Mouse (Mus musculus) embryonic facial prominence, embryonic 12.5 days (tissue): ENCODE data around the gene Grm6. TPM values are rescaled to one million over a fixed set of nuclear protein-coding genes. Genes with fewer than 3 reads are reported as not detected.
A peak's percentile ranks its signal among the peaks of the same experiment; 100 is the strongest.

Source experiments
- ATAC-seq: fragments of 200-750 bp; cut with Nextera tagmentation; 2 replicates; pipeline ENCODE4 v1.8.0; 2017; ENCODE audit not compliant: insufficient number of reproducible peaks, insufficient read depth, low FRiP score, low TSS enrichment
- H3K27ac ChIP-seq: fragments of 300-500 bp; sonication (generic); 2 replicates; pipeline ENCODE4 v1.5.1; 2016; ENCODE audit warnings: mild to moderate bottlenecking
- H3K27me3 ChIP-seq: fragments of 300-500 bp; sonication (generic); 2 replicates; pipeline ENCODE4 v1.6.1; 2016; ENCODE audit warnings: mild to moderate bottlenecking, moderate library complexity
- H3K36me3 ChIP-seq: fragments of 300-500 bp; sonication (generic); 2 replicates; pipeline ENCODE4 v1.6.1; 2016; ENCODE audit warnings: mild to moderate bottlenecking
- H3K4me1 ChIP-seq: fragments of 300-500 bp; sonication (generic); 2 replicates; pipeline ENCODE4 v1.6.1; 2016
- H3K4me2 ChIP-seq: fragments of 300-500 bp; sonication (generic); replicated peaks from 2 replicates; pipeline ENCODE4 v1.6.1; 2016; ENCODE audit warnings: mild to moderate bottlenecking, moderate library complexity
- H3K4me3 ChIP-seq: fragments of 300-500 bp; sonication (generic); 2 replicates; pipeline ENCODE4 v1.5.1; 2016; ENCODE audit warnings: mild to moderate bottlenecking
- H3K9ac ChIP-seq: fragments of 300-500 bp; sonication (generic); 2 replicates; pipeline ENCODE4 v1.6.1; 2016; ENCODE audit warnings: mild to moderate bottlenecking, moderate library complexity
- H3K9me3 ChIP-seq: fragments of 300-500 bp; sonication (generic); 2 replicates; pipeline ENCODE4 v1.6.1; 2016; ENCODE audit warnings: mild to moderate bottlenecking, moderate library complexity
- WGBS: fragments of 180-500 bp; shearing (Covaris S2); methylation state at CpG from one replicate; pipeline ENCODE4 v1.1.7; 2016; 5-methylcytosine and 5-hydroxymethylcytosine counted together
- polyA plus RNA-seq: library from polyadenylated mRNA; unstranded; fragments of >200 nt; fragmentation: Nextera tagmentation; extraction: Ambion mirVana; gene quantifications from 2 replicates; pipeline ENCODE4 v1.2.1, GENCODE M21; 2016

Grm6 gene
- polyA plus RNA-seq, 1 experiment from 2014 or later = not detected

GRCm38 (mm10) chr11:50850989-50851601, 610 bp downstream of the Grm6 start:
- Histone ChIP-seq H3K36me3 (no peaks in the 10 kb centered on the region), H3K9ac (peak overlapping the region; percentile 39), H3K4me3 (peak overlapping the region; percentile 47), H3K4me2 (peak overlapping the region; percentile 88), H3K4me1 (peaks cover 19% of the 10 kb centered on the region), H3K9me3 (0 out of 2 replicates have a peak, but pooled peaks cover 3% of the 10 kb centered on the region), H3K27ac (no peak overlapping the region), H3K27me3 (peaks cover 72% of the 10 kb centered on the region)
- ATAC-seq = no peak
- under 1% methylated on average over 68 of the region's 72 CpGs for WGBS

GRCm38 (mm10) chr11:50878641-50879040, 28.2 kb downstream of the Grm6 start:
- peaks cover 14% of the 10 kb centered on the region for H3K9me3 ChIP-seq
- no peaks in the 10 kb centered on the region for H3K27me3 ChIP-seq
- no peak overlapping the region for H3K27ac ChIP-seq
- no peak overlapping the region for H3K4me2 ChIP-seq
- no peak overlapping the region for H3K4me3 ChIP-seq
- H3K36me3 ChIP-seq = peaks cover 93% of the 10 kb centered on the region
- no peaks in the 10 kb centered on the region for H3K4me1 ChIP-seq
- ATAC-seq = no peak
- no peak overlapping the region for H3K9ac ChIP-seq
- 83% methylated on average over 3 of the region's 3 CpGs for WGBS

- Histone ChIP-seq H3K27me3 (no peaks in the 10 kb centered on the region), H3K4me3 (no peak overlapping the region), H3K27ac (no peak overlapping the region), H3K9me3 (no peaks in the 10 kb centered on the region), H3K4me1 (peaks cover 9% of the 10 kb centered on the region), H3K36me3 (peaks cover 57% of the 10 kb centered on the region), H3K9ac (no peak overlapping the region), H3K4me2 (no peak overlapping the region)
- no peak for ATAC-seq
- 83% methylated on average over 3 of the region's 3 CpGs for WGBS
Measured at GRCm38 (mm10) chr11:50883756-50884155, 33.3 kb downstream of the Grm6 start.

GRCm38 (mm10) chr11:50886231-50886932, 35.9 kb downstream of the Grm6 start:
- H3K4me2 ChIP-seq = peak overlapping the region; percentile 58
- H3K9ac ChIP-seq = peak overlapping the region; percentile 60
- 40% methylated on average over 8 of the region's 8 CpGs for WGBS
- H3K9me3 ChIP-seq = no peaks in the 10 kb centered on the region
- H3K4me1 ChIP-seq = peaks cover 9% of the 10 kb centered on the region
- H3K4me3 ChIP-seq = peak overlapping the region; percentile 45
- H3K27me3 ChIP-seq = no peaks in the 10 kb centered on the region
- ATAC-seq = no peak
- H3K36me3 ChIP-seq = peaks cover 32% of the 10 kb centered on the region
- H3K27ac ChIP-seq = no peak overlapping the region

GRCm38 (mm10) chr11:50886933-50887293, 36.4 kb downstream of the Grm6 start:
- no peak for ATAC-seq
- H3K27ac ChIP-seq = peak overlapping the region; percentile 65

GRCm38 (mm10) chr11:50887390-50888128, 37.1 kb downstream of the Grm6 start, which contains the start of gene Zfp454:
TSS of gene Zfp454 (minus strand) at chr11:50887651.
- peaks cover under 1% of the 10 kb centered on the region; the same call in 1 of the 2 replicates for H3K9me3 ChIP-seq
- H3K4me2 ChIP-seq = peak within 1 kb of the TSS; percentile 58
- WGBS = 7% methylated on average over 26 of the region's 26 CpGs
- peaks cover 22% of the 10 kb centered on the region for H3K36me3 ChIP-seq
- H3K4me1 ChIP-seq = peaks cover 9% of the 10 kb centered on the region
- no peaks in the 10 kb centered on the region for H3K27me3 ChIP-seq
- H3K4me3 ChIP-seq = peak within 1 kb of the TSS; percentile 45
- peak within 1 kb of the TSS; percentile 60 for H3K9ac ChIP-seq
- peak within 1 kb of the TSS; percentile 65 for H3K27ac ChIP-seq
- ATAC-seq = peak; percentile 88

More at GRCm38 (mm10) chr11:50886933-50887293, 36.4 kb downstream of the Grm6 start:
- WGBS = 14% methylated on average over 10 of the region's 10 CpGs
- Histone ChIP-seq H3K4me1 (peaks cover 9% of the 10 kb centered on the region), H3K9ac (peak overlapping the region; percentile 60), H3K27me3 (no peaks in the 10 kb centered on the region), H3K4me2 (peak overlapping the region; percentile 58), H3K36me3 (peaks cover 28% of the 10 kb centered on the region), H3K9me3 (no peaks in the 10 kb centered on the region), H3K4me3 (peak overlapping the region; percentile 45)

- 61% methylated on average over 2 of the region's 2 CpGs for WGBS
- no peak overlapping the region for H3K4me3 ChIP-seq
- H3K9me3 ChIP-seq = peaks cover 19% of the 10 kb centered on the region
- H3K4me1 ChIP-seq = no peaks in the 10 kb centered on the region
- H3K9ac ChIP-seq = no peak overlapping the region
- no peak for ATAC-seq
- H3K4me2 ChIP-seq = no peak overlapping the region
- no peak overlapping the region for H3K27ac ChIP-seq
- H3K36me3 ChIP-seq = 0 out of 2 replicates have a peak, but pooled peaks cover 2% of the 10 kb centered on the region
- H3K27me3 ChIP-seq = no peaks in the 10 kb centered on the region
Measured at GRCm38 (mm10) chr11:50892441-50892840, 42.0 kb downstream of the Grm6 start.

GRCm38 (mm10) chr11:50897359-50897758, 46.9 kb downstream of the Grm6 start:
- Histone ChIP-seq H3K27me3 (no peaks in the 10 kb centered on the region), H3K4me3 (no peak overlapping the region), H3K9me3 (peaks cover 59% of the 10 kb centered on the region), H3K4me1 (no peaks in the 10 kb centered on the region), H3K27ac (no peak overlapping the region), H3K36me3 (peaks cover 43% of the 10 kb centered on the region), H3K9ac (no peak overlapping the region), H3K4me2 (no peak overlapping the region)
- WGBS = 80% methylated on average over 1 of the region's 1 CpGs
- no peak for ATAC-seq

GRCm38 (mm10) chr11:50908136-50908535, 57.7 kb downstream of the Grm6 start:
- Histone ChIP-seq H3K4me3 (no peak overlapping the region), H3K36me3 (peaks cover 88% of the 10 kb centered on the region), H3K9me3 (peaks cover 48% of the 10 kb centered on the region), H3K9ac (no peak overlapping the region), H3K27me3 (no peaks in the 10 kb centered on the region), H3K4me1 (no peaks in the 10 kb centered on the region), H3K27ac (no peak overlapping the region), H3K4me2 (no peak overlapping the region)
- ATAC-seq = no peak
- 90% methylated on average over 5 of the region's 5 CpGs for WGBS

GRCm38 (mm10) chr11:50913301-50913700, 62.8 kb downstream of the Grm6 start:
- Histone ChIP-seq H3K36me3 (peaks cover 39% of the 10 kb centered on the region), H3K4me3 (no peak overlapping the region), H3K4me1 (no peaks in the 10 kb centered on the region), H3K27me3 (no peaks in the 10 kb centered on the region), H3K9ac (no peak overlapping the region), H3K27ac (no peak overlapping the region), H3K4me2 (no peak overlapping the region), H3K9me3 (peaks cover 14% of the 10 kb centered on the region)
- ATAC-seq = no peak
- 89% methylated on average over 1 of the region's 1 CpGs for WGBS

- Histone ChIP-seq H3K4me3 (no peak overlapping the region), H3K36me3 (peaks cover 28% of the 10 kb centered on the region)
Measured at GRCm38 (mm10) chr11:50914461-50914860, 64.0 kb downstream of the Grm6 start.

More at GRCm38 (mm10) chr11:50914461-50914860, 64.0 kb downstream of the Grm6 start:
- peaks cover 14% of the 10 kb centered on the region for H3K9me3 ChIP-seq
- no peaks in the 10 kb centered on the region for H3K27me3 ChIP-seq
- no peak overlapping the region for H3K27ac ChIP-seq
- H3K9ac ChIP-seq = no peak overlapping the region
- no peaks in the 10 kb centered on the region for H3K4me1 ChIP-seq
- WGBS = 87% methylated on average over 3 of the region's 3 CpGs
- no peak for ATAC-seq
- H3K4me2 ChIP-seq = no peak overlapping the region
